Mouse (Mus musculus) spleen, postnatal 0 days (tissue): ENCODE measurements around the gene Clec4n. TPM values are rescaled to one million over a fixed set of nuclear protein-coding genes. Genes with fewer than 3 reads are reported as not detected.

Experiments
- polyA plus RNA-seq: library from polyadenylated mRNA; unstranded; fragments of >200 nt; fragmentation: Nextera tagmentation; extraction: Ambion mirVana; gene quantifications from 2 replicates; pipeline ENCODE4 v1.2.1, GENCODE M21; 2015

Clec4n gene
- polyA plus RNA-seq: 17.1 and 30.0 TPM in 2 replicates

DNA sequence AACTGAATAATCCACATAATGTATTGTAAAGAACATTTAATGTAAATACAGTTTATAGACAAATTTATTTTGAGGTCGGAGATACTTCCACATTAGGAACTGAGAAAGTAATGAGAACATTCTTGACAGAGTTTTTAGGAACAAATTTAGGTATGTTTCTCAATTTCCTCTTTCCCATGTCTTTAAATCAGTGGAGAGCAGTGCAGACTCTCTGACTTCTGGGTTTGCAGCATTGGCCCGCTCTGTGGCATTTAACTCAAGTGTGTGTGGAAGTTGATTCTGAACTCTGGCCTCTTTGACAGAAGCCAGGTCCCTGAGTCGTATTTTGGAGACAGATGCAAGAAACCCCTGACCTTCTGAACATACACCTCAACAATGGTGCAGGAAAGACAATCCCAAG is at the start of gene Clec4n:
Gene Clec4n (plus strand): TSS at position 200 of the 400 bp plus-strand sequence.

DNA sequence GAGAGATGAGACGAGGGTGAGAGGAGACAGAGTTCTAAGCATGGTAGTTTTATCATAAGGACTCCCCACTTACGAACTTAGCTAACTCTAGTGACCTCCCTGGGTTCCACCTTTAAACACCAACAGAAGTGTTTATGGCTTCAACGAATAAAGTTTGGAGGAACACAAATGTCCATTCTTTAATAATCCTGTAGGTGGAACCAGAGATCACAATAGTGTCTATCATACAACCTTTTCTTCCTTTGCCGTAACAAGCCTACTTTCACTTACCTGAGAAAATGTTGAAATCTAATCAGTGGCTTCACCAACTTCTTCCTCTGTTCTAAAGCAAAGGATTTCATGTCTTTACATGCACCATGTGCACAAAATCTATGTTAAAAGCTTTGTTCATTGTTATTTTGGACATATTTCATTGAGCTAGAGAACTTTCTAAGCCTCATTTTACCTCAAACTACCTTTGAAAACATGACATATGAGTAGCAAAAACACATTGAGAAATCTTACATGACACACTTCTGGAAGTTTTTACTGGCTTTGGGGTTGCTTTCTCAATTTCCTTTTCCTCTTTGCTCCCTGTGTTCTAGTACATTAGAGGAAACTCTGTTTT is 32.0 kb downstream of the Clec4n start, which contains the start of gene Clec4d:
Gene Clec4d (plus strand): TSS at position 557 of the 607 bp plus-strand sequence.

DNA sequence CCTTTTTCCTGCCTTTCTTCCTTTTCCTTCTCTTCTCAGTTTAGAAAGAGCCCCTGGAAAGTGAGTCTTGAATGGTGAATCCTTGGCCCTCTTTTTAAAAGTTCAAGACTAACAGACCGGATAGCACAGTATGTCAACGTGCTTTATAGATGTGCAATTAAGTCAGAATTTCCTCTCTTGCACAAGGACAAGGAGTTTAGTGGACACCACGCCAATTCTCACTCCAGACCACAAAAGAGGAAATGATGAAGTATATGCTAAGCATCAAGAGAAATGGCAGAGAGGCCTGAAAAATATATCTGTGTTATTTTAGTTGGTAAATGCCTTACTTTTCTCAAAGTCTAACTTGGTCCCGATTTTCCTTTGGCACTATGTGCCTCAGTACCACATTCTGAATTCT is 60.1 kb downstream of the Clec4n start, which contains the start of gene Clec4e:
Gene Clec4e (minus strand): TSS at position 118 of the 400 bp plus-strand sequence.

Other genes starting within 250 kb of the Clec4n start
- 0.25 and 0.30 TPM in 2 replicates for gene Clec4a4, start 239.5 kb upstream of the Clec4n start, polyA plus RNA-seq
- gene Clec4b1, start 179.9 kb upstream of the Clec4n start, polyA plus RNA-seq: 1.5 and 2.2 TPM in 2 replicates
- gene Clec4a2, start 123.4 kb upstream of the Clec4n start, polyA plus RNA-seq: 34.7 and 46.2 TPM in 2 replicates
- gene Clec4b2, start 57.0 kb upstream of the Clec4n start, polyA plus RNA-seq: 0.13 and 0.25 TPM in 2 replicates
- 10.6 and 11.8 TPM in 2 replicates for gene Clec4d, start 32.3 kb downstream of the Clec4n start, polyA plus RNA-seq
- gene Clec4e, start 60.0 kb downstream of the Clec4n start, polyA plus RNA-seq: 2.6 and 3.1 TPM in 2 replicates
- gene Vmn2r19, start 78.5 kb downstream of the Clec4n start, polyA plus RNA-seq: not detected in 2 replicates
- gene Vmn2r20, start 188.3 kb downstream of the Clec4n start, polyA plus RNA-seq: not detected in 2 replicates